Mouse (Mus musculus) liver, adult 2 months (tissue): ENCODE results near the gene Proser3.

Experiments
- CTCF ChIP-seq: fragments of 200-500 bp; IDR thresholded peaks from 2 replicates; pipeline ENCODE4 v1.5.1; 2011; ENCODE audit warnings: low read depth, low read length, control low read depth
- POLR2A ChIP-seq: fragments of 200-500 bp; IDR thresholded peaks from 2 replicates; pipeline ENCODE4 v1.6.1; 2011; ENCODE audit warnings: low read length, control low read depth; ENCODE audit not compliant: insufficient read depth; ENCODE audit errors: extremely low read depth

DNA sequence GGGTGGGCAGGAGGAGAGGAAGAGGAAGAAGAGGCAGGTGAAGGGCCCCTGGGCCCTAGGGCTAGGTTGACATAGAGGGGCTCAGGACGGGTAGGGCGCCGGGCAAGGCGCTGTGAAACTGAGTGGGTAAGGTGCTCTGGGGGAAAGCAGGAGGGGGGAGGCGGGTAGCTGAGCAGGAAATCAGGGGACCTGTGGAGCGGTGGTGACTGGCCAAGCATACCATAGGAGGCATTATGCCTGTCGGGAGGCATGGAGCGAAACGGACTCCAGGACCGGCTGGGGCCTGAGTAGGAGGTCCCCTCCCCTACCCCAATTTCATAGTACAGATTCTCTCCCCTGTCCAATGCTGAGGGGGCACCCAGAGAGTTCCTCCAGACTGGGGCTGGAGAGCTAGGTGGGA, 29.2 kb downstream of the Proser3 start:
- TF ChIP-seq CTCF: no peak
- no peak for TF ChIP-seq POLR2A
